Mouse (Mus musculus) splenic B cell, adult 2 months (primary cell): ENCODE measurements around the gene Gja3.
A peak's percentile ranks its signal among the peaks of the same experiment; 100 is the strongest.

Source experiments
- DNase-seq: peaks from one replicate; pipeline ENCODE4 v3.0.0-alpha.2; 2011; ENCODE audit warnings: low read depth, low spot score
- H3K27me3 ChIP-seq: 2 replicates; pipeline ENCODE4 v1.6.1; 2012; ENCODE audit warnings: mild to moderate bottlenecking, low read length, moderate library complexity, mixed read lengths; ENCODE audit not compliant: control insufficient read depth, poor library complexity, insufficient read depth, severe bottlenecking
- H3K36me3 ChIP-seq: 2 replicates; pipeline ENCODE4 v1.6.1; 2012; ENCODE audit warnings: mild to moderate bottlenecking, low read length, moderate library complexity, mixed read lengths; ENCODE audit not compliant: control insufficient read depth, poor library complexity, insufficient read depth, severe bottlenecking

The Gja3 gene

DNA sequence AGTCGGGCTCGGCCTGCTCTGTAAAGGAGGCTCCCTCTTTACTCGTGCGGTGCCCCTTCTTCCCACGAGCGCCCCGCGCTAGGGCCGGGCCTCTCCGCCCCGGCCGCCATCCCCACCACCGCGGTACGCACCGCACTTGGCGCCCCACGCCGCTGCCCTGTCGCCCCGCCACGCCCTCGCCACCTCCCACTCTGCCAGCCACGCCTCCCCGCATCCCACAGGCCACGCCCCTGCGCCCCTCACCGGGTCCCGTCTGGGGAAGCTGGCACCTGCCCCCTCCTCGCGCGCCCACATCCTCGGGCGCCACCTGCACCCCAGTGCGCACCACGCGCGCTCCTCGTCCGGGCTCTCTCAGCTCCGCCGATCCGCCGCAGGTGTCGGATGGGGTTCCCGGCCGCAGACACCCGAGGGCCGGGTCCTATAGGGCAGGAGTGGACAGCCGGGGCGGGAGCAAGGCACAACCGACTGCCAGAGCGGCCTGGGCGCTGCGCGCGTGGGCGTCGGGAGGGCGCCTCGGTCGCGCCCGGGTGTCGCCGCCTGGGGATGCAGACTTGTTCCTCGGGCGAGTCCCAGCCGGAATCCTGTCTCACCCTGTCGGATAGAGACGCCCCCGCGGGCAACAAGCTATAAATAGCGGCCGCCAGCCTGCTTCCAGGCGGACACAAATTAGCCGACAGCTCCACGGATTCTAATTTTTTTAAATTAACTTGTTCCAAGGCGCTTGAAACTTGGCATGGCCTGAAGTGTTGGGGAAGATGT is at the start of gene Gja3:
TSS of gene Gja3 (minus strand) at position 538 of the 759 bp plus-strand sequence.
- Histone ChIP-seq H3K27me3 (no peaks in the 10 kb centered on the region; the same call in 1 of the 2 replicates), H3K36me3 (no peaks in the 10 kb centered on the region)
- no peak for DNase-seq

DNA sequence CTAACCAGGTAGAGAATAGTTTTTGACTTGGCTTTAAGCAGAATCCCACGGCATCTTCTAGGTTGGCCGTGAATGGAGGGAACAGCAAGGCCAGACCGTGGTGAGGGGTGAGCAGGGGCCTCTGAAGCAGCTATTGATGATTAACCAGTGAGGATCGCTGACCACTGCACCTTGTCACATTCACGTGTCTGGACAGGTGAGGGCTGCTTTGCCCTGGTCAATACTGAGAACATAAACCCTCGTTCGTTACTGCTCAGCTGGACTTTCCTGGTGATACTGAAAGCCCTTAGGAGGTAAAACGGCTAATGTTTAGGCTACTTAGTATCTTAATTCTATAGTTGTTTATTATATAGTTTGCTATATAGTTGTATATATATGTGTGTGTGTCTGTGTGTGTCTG is 49.2 kb upstream of the Gja3 start:
- no peak for DNase-seq
- no peaks in the 10 kb centered on the region for H3K27me3 ChIP-seq
- no peaks in the 10 kb centered on the region for H3K36me3 ChIP-seq

GRCm38 (mm10) chr14:57105721-57106120 is 47.8 kb upstream of the Gja3 start:
- no peaks in the 10 kb centered on the region for H3K27me3 ChIP-seq
- no peaks in the 10 kb centered on the region for H3K36me3 ChIP-seq
- DNase-seq = no peak

- DNase-seq = no peak
- H3K27me3 ChIP-seq = no peaks in the 10 kb centered on the region
These were observed 47.2 kb upstream of the Gja3 start for GRCm38 (mm10) chr14:57105111-57105510.

DNA sequence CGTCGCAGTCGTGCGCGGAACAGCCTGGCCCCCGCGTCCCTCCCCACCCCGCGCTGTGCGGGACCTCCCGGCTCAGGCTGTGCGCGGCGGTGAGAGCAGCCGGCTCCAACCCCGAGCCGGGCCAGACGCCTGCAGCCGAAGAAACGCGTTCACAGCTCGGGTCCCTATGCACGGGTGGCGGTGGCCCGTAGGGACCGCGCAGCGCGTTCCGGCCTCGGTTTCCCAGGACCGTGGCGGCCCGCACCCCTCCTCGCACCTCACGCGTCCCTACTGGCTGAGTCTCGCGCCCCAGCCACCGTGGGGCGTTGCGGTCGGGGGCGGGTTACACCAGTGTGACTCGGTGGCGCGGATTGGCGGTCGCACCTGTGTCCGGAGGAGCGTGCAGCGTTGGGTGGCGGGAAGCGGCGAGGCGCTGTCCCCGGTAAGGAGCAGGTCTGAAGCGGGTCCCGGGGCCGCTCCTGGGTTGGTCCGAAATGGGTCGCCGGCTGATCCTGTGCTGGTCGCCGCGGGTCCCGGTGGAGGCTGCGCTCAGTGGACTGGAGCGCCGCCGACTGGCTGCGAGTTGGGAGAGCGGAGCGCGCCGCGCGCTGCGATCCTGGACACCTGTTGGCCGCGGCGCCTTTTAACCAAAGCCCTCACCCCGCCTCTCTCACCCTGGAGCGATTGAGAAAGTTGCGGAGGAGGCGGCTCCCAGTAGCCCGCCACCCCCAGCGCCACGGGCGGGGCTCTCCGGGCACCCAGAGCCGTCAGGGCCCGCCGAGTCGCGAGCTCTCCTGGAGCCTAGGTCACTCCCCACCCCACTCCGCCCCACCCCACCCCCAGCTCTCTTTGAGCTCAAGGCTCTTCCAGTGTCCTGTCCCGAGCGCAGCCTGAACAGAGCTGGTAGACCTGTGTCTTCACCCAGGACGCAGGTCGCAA is 46.5 kb upstream of the Gja3 start, which contains the start of gene Gjb2:
TSS of gene Gjb2 (minus strand) at position 597 of the 918 bp plus-strand sequence.
- DNase-seq = no peak
- no peaks in the 10 kb centered on the region for H3K27me3 ChIP-seq
- no peaks in the 10 kb centered on the region for H3K36me3 ChIP-seq

More at GRCm38 (mm10) chr14:57105111-57105510, 47.2 kb upstream of the Gja3 start:
- no peaks in the 10 kb centered on the region for H3K36me3 ChIP-seq

DNA sequence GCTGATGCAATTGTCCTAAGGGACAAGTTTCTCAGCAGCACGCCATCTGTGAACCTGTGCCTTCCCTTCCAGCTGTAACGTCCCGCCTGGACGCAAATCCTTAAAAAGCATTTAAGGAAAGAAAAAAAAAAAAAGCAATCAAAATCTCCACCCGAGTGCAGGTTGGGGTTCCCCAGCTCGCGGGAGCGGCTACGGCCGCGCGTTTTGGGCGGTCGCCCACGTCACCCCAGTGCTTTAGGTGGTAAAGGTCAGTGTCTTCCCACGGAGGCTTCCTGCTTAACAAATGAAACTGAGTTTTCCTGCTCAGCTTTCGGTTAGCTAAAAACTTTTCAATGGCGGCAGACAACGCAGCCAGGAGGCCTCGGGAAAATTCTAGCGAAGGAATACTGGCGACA is 45.8 kb upstream of the Gja3 start:
- DNase-seq = no peak
- Histone ChIP-seq H3K36me3 (no peaks in the 10 kb centered on the region), H3K27me3 (no peaks in the 10 kb centered on the region)

- DNase-seq = no peak
- Histone ChIP-seq H3K27me3 (no peaks in the 10 kb centered on the region), H3K36me3 (no peaks in the 10 kb centered on the region)
These were observed 45.2 kb upstream of the Gja3 start for GRCm38 (mm10) chr14:57103121-57103520.

GRCm38 (mm10) chr14:57101623-57102022 is 43.7 kb upstream of the Gja3 start:
- DNase-seq = no peak
- Histone ChIP-seq H3K27me3 (no peaks in the 10 kb centered on the region), H3K36me3 (no peaks in the 10 kb centered on the region)

- no peak for DNase-seq
- H3K36me3 ChIP-seq = no peaks in the 10 kb centered on the region
- H3K27me3 ChIP-seq = no peaks in the 10 kb centered on the region
These were observed 38.0 kb upstream of the Gja3 start for GRCm38 (mm10) chr14:57095855-57096254.

DNA sequence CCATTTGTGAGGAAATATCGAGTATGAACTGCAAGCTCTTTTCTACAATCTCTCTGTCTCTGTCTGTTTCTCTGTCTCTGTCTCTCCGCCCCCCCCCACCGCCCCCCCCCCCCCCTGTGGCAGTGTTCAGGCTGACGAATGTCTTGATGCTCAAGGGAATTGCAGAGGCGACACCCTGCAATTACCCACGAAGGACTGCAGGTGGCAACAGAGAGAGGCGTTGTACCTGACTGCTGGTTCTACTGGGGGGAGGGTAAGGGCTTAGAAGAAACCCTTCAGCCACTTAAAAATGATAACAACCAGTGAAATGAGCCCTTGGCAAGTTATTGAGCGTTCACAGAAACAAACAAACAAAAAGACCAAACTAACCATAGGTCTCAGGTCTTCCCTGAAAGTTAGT is 35.1 kb upstream of the Gja3 start:
- H3K27me3 ChIP-seq = no peaks in the 10 kb centered on the region; the same call in 1 of the 2 replicates
- H3K36me3 ChIP-seq = no peaks in the 10 kb centered on the region
- peak; percentile 46 for DNase-seq

- no peak for DNase-seq
These were observed 32.1 kb upstream of the Gja3 start for GRCm38 (mm10) chr14:57090001-57090400.

GRCm38 (mm10) chr14:57089107-57089506 is 31.2 kb upstream of the Gja3 start:
- no peak for DNase-seq
- Histone ChIP-seq H3K36me3 (no peaks in the 10 kb centered on the region), H3K27me3 (no peaks in the 10 kb centered on the region; the same call in 1 of the 2 replicates)

More at GRCm38 (mm10) chr14:57090001-57090400, 32.1 kb upstream of the Gja3 start:
- Histone ChIP-seq H3K36me3 (no peaks in the 10 kb centered on the region), H3K27me3 (no peaks in the 10 kb centered on the region; the same call in 1 of the 2 replicates)

DNA sequence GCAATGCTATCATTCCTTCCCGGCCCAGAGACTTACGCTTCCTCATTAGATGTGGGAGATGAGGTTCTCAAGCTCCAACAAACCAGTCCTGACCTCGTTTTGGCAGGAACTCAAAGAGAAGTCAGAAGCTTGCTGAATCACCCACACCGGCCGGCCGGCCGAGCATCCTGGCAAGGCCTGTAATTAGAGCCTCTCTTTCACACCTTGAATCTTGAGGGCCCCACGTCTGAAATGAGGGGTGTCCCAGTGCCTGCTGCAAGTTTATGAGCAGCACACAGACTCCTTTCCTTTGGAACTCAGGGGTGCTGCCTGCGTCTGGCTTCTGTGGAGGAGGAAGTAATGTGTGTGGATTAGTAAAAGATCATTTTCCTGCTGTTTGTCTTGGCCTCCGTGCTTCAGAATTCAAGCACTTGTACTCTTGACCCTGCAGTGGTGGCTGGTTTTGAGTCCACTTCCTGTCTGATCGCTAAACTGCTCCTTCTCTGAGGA is 26.3 kb upstream of the Gja3 start:
- DNase-seq = no peak
- H3K27me3 ChIP-seq = no peaks in the 10 kb centered on the region
- H3K36me3 ChIP-seq = no peaks in the 10 kb centered on the region

GRCm38 (mm10) chr14:57082863-57083262 is 25.0 kb upstream of the Gja3 start:
- DNase-seq = no peak
- Histone ChIP-seq H3K27me3 (no peaks in the 10 kb centered on the region), H3K36me3 (no peaks in the 10 kb centered on the region)

DNA sequence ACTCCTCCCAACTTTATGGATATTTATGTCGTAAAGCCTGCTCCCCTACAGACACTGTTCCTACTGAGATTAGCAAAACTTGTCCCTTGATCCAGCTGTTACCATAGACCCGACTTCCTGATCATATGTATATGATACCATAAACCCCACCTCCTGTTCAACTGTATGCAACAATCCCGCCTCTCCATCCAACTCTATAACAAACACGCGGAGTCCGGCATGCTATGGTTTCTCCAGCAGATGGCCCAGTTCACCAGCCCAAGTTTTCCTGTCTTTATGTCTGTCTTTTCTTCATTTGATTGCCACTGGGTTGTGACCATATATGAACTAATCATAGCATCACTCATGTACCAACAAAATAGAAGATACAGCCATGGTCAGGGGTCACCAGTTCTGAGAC is 17.6 kb upstream of the Gja3 start:
- no peaks in the 10 kb centered on the region for H3K36me3 ChIP-seq
- no peak for DNase-seq
- no peaks in the 10 kb centered on the region for H3K27me3 ChIP-seq
